Mouse (Mus musculus) Patski (cell line): ENCODE measurements at regions not wholly inside any gene's neighbourhood (a gene's known extent, or its start where the extent isn't known, plus 50 kb on each side); places are given as distances from the start of the nearest gene placed in this dataset.
A peak's percentile ranks its signal among the peaks of the same experiment; 100 is the strongest.

ENCODE experiments used
- ATAC-seq: fragments of 100-300 bp; one replicate; pipeline ENCODE4 v1.8.0; 2021
- CTCF ChIA-PET: fragments of 350-600 bp; sonication (Branson Sonifier 250); formaldehyde crosslinking; loops from one replicate; lab custom pipeline; 2022; ENCODE audit warnings: inconsistent platforms; lab: Charles Lee
- POLR2A ChIA-PET: fragments of 350-600 bp; sonication (Branson Sonifier 250); formaldehyde crosslinking; loops from one replicate; lab custom pipeline; 2022; ENCODE audit warnings: antibody characterized with exemption, inconsistent platforms; lab: Charles Lee
- DNase-seq: peaks from one replicate; pipeline ENCODE4 v3.0.0-alpha.2; 2011; ENCODE audit warnings: low read depth, low spot score
- H3K27me3 ChIP-seq: fragments of 371-371 bp; one replicate; pipeline ENCODE4 v1.5.1; 2021
- CTCF ChIP-seq: fragments of 100-300 bp; IDR thresholded peaks from one replicate; pipeline ENCODE4 v1.5.1; 2021
- in situ Hi-C: fragments of 300-500 bp; cut with MboI; formaldehyde crosslinking; loops from 3 replicates; pipeline ENCODE4 v1.11.1; 2018; ENCODE audit warnings: low pct_unique_long_range_greater_than_20kb, mixed read lengths

- ChIA-PET CTCF (interaction anchor here (0.7 kb wide), 1 partner anchor 20 kb away, joined by 4 read pairs; no protein-coding TSS in a partner anchor), POLR2A (interaction anchor here (0.7 kb wide), 1 partner anchor 11 kb away, joined by 4 read pairs; no protein-coding TSS in a partner anchor)
- no peak for DNase-seq
- in situ Hi-C loops, result no loop called here
- no peak for ATAC-seq
- peaks cover 9% of the 10 kb centered on the region for H3K27me3 ChIP-seq
- TF ChIP-seq CTCF, result no peak
These were observed 131.1 kb downstream of the Otol1 start for GRCm38 (mm10) chr3:70138488-70138887.

- CTCF ChIA-PET, result interaction anchor here (0.7 kb wide), 1 partner anchor 19 kb away, joined by 4 read pairs; no protein-coding TSS in a partner anchor
- in situ Hi-C loops, result no loop called here
- POLR2A ChIA-PET, result interaction anchor here (0.7 kb wide), 1 partner anchor 11 kb away, joined by 4 read pairs; no protein-coding TSS in a partner anchor
- no peak for ATAC-seq
- peaks cover 9% of the 10 kb centered on the region for H3K27me3 ChIP-seq
- no peak for TF ChIP-seq CTCF
- peak; percentile 20 for DNase-seq
These were observed 131.5 kb downstream of the Otol1 start for GRCm38 (mm10) chr3:70138926-70139325.

- ChIA-PET POLR2A (no interaction called here), CTCF (no interaction called here)
- no peak for TF ChIP-seq CTCF
- H3K27me3 ChIP-seq, result peaks cover 11% of the 10 kb centered on the region
- in situ Hi-C loops, result no loop called here
- DNase-seq (no peak), ATAC-seq (no peak)
These were observed 138.3 kb downstream of the Otol1 start for GRCm38 (mm10) chr3:70145728-70146127.

- no peak for ATAC-seq
- POLR2A ChIA-PET, result no interaction called here
- in situ Hi-C loops, result no loop called here
These were observed 143.7 kb downstream of the Otol1 start for GRCm38 (mm10) chr3:70151156-70151555.

GRCm38 (mm10) chr3:70160043-70160442 lies 152.6 kb downstream of the Otol1 start:
- ATAC-seq (no peak), DNase-seq (no peak)
- TF ChIP-seq CTCF, result no peak
- ChIA-PET POLR2A (no interaction called here), CTCF (no interaction called here)
- H3K27me3 ChIP-seq, result peaks cover 5% of the 10 kb centered on the region
- in situ Hi-C loops, result no loop called here

More at GRCm38 (mm10) chr3:70151156-70151555, 143.7 kb downstream of the Otol1 start:
- peaks cover 7% of the 10 kb centered on the region for H3K27me3 ChIP-seq
- no peak for DNase-seq
- TF ChIP-seq CTCF, result no peak
- CTCF ChIA-PET, result interaction anchor here (1.0 kb wide), 1 partner anchor 21 kb away, joined by 3 read pairs; no protein-coding TSS in a partner anchor

- no peaks in the 10 kb centered on the region for H3K27me3 ChIP-seq
- ChIA-PET POLR2A (no interaction called here), CTCF (interaction anchor here (1.0 to 1.1 kb wide), 2 partner anchors 15 to 20 kb away, joined by 3 read pairs; no protein-coding TSS in a partner anchor)
- in situ Hi-C loops, result no loop called here
- DNase-seq (peak; percentile 13), ATAC-seq (peak; percentile 57)
- TF ChIP-seq CTCF, result no peak
These were observed 164.3 kb downstream of the Otol1 start for GRCm38 (mm10) chr3:70171667-70172066.

- ChIA-PET POLR2A (no interaction called here), CTCF (interaction anchor here (1.5 kb wide), 1 partner anchor 10 kb away, joined by 3 read pairs; no protein-coding TSS in a partner anchor)
- DNase-seq (no peak), ATAC-seq (no peak)
- no peaks in the 10 kb centered on the region for H3K27me3 ChIP-seq
- in situ Hi-C loops, result no loop called here
- no peak for TF ChIP-seq CTCF
These were observed 169.0 kb downstream of the Otol1 start for GRCm38 (mm10) chr3:70176391-70176790.

GRCm38 (mm10) chr3:70181611-70182010 lies 174.2 kb downstream of the Otol1 start:
- in situ Hi-C loops, result no loop called here
- no peak for ATAC-seq
- ChIA-PET CTCF (no interaction called here), POLR2A (no interaction called here)
- TF ChIP-seq CTCF, result no peak
- H3K27me3 ChIP-seq, result no peaks in the 10 kb centered on the region
- no peak for DNase-seq

- H3K27me3 ChIP-seq, result no peaks in the 10 kb centered on the region
- CTCF ChIA-PET, result interaction anchor here (1.2 kb wide), 1 partner anchor 22 kb away, joined by 3 read pairs; no protein-coding TSS in a partner anchor
- POLR2A ChIA-PET, result no interaction called here
- in situ Hi-C loops, result no loop called here
- DNase-seq (peak; percentile 17), ATAC-seq (no peak)
- TF ChIP-seq CTCF, result no peak
These were observed 183.3 kb downstream of the Otol1 start for GRCm38 (mm10) chr3:70190741-70191140.

GRCm38 (mm10) chr3:70196671-70197070 lies 189.3 kb downstream of the Otol1 start:
- POLR2A ChIA-PET, result no interaction called here
- in situ Hi-C loops, result no loop called here
- no peaks in the 10 kb centered on the region for H3K27me3 ChIP-seq
- TF ChIP-seq CTCF, result no peak
- no peak for DNase-seq
- CTCF ChIA-PET, result interaction anchor here (0.8 to 1.4 kb wide), 3 partner anchors 10 to 39 kb away, joined by 3 read pairs; no protein-coding TSS in a partner anchor
- ATAC-seq, result no peak

- DNase-seq (no peak), ATAC-seq (no peak)
- CTCF ChIA-PET, result no interaction called here
- no peaks in the 10 kb centered on the region for H3K27me3 ChIP-seq
- POLR2A ChIA-PET, result no interaction called here
- no peak for TF ChIP-seq CTCF
- in situ Hi-C loops, result no loop called here
These were observed 191.5 kb downstream of the Otol1 start for GRCm38 (mm10) chr3:70198890-70199289.
